Mouse (Mus musculus) frontal cortex, postnatal 14 days (tissue): ENCODE measurements around the gene Rlbp1.

Source experiments
- DNase-seq, 2 experiments: peaks; one replicate each; pipeline ENCODE4 v3.0.0; 2022; ENCODE audit warnings: low spot score in 2 of 2

The Rlbp1 gene

DNA sequence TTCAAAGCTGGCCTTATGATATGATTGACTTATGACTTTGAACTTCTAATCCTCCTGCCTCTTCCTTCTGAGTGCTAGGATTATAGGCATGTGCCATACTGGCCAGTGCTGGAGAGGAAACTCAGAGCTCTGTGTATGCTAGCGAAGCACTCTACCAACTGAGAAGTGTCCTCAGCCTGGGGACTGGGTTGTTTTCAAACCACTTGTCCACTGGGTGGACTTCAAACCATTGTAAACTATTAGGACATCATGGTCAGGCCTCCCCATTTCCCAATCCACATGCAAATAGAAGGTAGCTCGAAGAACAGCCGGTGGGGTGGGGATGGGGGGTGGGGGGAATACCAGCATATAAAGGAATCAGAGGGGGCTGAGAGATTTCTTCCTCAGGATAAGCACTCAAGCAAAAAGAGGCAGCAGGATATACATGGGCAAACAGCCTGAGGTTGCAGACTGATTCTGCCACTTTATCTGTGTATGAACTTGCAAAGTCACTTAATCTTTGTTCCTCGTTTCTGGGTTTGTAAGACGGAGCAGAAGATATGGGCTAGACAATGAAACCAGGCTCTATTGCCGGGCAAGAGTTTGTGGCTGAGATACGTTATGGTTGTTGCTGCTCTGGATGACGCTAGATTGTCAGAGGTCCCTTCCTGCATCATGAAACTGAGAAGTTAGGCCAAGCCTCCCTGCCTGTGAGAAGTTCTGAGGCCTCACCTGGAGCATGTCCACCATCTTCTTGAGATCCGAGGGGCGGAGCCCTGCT, 10.2 kb downstream of the Rlbp1 start:
- no peak for DNase-seq

DNA sequence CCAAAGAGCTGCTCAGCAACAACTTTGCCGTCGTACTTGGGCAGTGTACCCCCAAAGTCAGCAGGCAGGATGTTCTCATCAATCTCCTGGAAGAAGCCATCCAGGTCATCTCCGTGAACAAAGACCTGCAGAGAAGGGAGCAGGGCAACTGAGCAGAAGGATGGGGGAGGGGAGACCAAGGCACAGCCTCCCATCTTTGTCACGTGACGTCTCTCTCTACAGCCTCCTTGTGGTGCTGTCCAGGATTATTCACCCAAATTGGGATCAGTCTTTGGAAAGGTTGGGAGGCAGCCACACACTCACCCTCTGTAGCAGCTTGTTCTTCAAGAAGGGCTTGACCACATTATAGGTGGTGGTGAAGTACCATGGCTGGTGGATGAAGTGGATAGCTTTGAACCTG, 11.3 kb downstream of the Rlbp1 start:
- no peak for DNase-seq

DNA sequence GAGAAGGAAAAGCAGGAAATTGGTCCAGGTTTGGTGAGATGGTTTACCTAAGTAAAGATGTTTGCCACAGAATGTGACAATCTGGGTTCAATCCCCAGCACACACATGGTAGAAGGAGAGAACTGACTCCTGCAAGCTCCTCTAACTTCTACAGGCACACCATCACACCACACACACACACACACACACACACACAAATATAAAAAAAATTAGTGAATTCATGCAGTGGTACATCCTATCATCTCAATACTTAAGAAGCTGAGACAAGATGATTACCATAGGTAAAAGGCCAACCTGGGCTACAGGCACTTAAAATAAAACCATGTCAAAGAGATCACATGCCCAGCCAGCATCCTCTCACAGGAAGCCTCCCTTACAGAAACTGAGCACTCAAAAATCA, 12.8 kb downstream of the Rlbp1 start:
- no peak for DNase-seq

DNA sequence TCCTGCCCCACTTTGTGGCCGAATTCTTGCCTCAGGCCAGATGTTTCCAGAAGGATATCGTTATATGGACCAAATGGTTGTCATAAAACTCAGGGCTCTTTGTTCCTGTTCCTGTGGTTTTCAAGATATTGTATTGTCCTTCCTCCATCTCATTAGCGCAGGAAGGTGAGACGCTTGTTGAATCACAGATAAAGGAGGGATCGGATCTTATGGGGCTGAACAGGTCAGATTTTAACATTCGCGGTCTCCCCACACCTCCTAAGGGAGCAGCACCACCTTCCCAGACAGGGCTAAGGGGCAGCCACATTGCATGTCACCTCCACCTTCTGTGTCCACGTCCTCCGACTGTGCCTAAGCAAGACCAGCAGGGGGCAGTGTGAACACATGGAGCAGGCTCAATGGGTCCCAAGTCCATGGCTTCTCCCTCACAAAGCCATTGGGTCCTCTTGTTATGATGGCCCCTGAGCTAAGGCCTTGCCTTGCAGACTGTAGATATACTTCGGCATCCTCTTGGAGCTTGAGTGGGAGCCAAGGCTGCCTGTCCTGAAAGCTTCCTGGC, 15.4 kb downstream of the Rlbp1 start:
- peak; percentile 63 to 64 for DNase-seq

DNA sequence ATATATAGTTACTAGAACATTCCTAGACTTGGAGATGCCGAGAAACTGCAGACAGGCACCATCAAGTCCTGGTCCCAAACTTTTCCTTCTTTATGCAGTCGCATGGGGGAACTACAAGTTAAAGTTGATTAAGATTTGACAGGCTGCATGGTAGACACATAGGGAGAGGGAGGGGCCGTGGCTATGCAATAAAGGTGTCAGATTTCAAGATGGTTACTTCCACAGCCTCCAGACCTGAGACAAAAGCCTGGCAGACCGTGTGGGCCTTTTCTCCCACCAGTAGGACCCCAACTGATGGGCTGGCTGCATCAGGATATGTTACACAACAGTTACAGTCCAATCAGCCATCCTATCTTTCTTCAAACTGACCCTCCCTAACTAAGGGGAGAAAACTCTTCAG, 17.4 kb downstream of the Rlbp1 start:
- DNase-seq = no peak

DNA sequence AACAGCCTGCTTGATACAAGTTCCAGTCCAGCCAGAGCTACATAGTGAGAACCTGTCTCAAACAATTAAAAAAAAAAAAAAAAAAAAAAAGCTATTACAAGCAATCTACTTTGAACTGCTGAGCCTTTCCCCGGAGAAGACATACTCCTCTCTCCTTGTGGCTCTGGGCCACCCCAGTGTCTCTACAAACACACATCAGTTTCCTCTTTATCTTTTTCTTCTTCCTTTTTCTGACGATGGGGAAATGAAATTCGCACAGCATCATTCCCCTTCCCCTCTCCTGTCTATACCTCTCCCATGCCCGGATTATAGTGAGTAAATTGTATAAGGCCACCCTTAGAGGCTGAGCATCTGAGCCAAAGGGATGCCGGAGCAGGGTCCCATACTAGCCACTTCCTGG, 18.2 kb downstream of the Rlbp1 start:
- no peak for DNase-seq

DNA sequence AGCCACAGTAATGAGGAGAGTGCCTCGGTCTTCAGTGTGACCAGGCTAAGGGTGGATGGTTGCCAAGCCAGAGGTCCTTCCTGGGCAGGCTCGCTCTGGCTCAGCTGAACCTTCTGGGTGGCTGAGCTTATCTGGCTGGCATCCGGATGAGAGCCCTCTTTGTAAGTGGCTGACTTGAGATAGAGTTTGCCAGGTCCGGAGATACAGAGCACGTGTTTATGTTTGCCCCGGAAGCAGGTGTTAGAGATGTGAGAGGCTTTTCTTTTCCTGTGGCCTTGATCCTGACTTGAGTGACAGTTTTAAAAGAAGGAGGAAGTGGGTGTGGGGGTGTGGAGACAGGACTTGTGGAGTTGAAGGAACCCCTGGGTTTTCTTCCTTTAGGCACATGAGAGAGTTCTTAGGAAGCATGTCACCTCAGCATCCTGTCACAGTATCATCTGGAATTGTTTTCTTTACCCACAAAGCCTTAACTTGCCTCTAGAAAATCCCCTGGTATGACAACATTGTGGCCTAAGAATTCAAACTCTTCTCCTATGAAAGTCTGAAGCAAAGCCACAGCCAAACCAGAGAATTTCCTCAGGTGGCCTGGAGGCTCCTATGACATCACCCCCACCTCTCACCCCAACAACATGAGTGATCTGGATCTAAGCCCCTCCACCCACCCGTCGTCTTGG, 23.3 kb downstream of the Rlbp1 start:
- peak in 1 of 2 experiments; percentile 71 for DNase-seq

DNA sequence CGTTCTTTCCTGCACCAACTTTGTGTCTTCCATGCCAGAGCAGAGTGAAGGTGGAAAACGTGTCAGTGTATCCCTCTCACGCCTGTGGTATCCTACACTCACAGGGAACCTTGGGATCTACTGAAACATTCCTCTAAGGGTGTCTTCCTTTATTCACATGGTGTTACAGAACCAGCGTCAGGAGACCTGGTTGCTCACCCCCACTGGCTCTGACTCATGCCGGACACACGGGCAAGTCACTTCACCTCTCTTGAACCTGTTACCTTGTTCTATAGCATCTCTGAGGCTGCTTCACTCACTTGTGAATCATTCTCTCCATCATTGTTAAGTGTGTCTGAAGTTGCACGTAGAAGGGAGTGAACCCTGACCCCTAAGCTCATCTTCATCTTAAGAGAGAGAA, 24.0 kb downstream of the Rlbp1 start:
- DNase-seq = no peak

DNA sequence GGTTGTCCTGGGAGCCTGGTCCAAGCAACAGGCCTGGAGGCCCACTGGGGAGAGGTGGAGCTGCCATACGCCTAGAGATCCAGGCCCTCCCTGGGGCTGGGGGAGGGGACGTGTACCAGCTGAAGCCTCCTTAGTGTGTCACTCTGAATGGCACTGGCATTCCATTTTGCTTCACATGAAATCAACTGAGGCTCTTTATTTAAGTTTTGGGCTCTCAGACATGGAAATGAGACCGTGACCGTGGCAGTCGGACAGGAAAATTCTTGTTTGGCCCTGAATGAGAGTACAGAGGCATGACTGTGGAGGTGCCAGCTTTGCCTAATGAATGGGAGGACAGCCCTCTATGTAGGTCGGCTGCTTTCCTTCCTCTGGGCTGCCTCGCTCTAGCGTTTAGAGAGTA, 24.6 kb downstream of the Rlbp1 start:
- peak; percentile 54 to 65 for DNase-seq

DNA sequence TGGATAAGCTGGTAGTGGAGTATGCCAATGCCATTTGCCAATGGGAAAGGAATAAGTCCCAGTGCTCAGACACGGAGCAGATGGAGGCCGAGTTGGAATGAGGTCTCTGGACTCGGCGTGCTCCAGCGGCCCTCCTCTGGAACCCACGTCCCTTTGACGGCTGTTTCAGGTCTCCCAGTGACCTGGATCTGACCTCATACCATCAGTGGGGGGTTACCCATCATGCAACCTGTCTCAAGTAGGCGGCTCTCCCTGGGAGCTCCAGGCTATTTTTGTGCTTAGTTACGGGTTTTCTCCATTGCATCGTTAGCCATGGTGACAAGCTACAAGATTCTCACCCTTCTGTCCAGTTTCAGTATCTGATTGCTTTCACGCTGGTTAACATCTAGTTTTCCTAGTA, 26.8 kb downstream of the Rlbp1 start:
- DNase-seq = no peak

DNA sequence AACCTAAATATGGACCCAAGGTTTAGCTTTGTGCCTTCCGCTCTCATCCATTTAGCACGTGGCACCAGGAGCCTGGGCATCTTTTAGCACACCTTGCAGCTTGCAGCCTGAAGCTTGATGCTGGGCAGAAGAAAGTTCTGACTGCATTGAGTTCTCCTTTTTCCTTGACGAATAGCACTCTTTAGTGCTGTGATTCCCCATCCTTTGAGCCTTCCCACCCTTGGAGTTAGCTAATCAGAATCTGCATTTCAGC, 27.7 kb downstream of the Rlbp1 start:
- no peak for DNase-seq

DNA sequence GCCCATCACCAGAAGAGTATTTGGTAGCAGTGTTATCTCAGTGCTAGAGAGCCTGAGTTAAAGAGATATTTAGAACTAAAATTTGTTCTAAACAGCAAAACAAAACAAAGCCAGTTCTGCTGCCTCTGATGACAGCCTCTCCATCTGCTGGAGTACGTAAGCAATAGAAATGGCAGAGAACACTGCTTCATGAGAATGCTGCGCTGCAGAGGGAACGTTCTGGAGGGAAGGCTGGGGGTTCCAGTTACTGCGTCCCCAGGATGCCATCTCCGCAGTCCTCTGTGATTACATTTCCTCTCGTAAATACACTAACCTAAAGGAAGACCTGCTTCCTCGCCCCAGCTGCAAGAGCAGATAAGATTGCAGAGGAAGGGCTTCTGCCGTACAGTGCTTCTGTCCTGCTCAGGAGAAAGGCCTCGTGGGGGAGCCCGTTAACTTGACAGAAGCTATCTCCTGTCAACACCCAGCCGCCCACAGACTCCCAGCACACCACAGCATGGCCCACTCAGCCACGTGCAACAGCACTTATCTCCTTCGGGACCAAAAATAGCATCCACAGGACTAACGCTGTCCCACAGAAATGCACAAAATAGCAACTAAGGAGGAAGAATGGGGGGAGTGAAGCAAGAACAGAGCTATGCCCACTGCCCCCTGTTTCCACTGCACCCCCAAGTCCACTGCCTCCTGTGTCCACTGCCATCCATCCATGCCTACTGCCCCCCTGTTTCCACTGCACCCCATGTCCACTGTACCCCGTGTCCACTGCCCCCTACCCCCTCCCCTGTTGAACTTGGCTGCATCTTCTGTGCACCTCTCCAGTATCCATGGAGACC, 28.3 kb downstream of the Rlbp1 start:
- peak; percentile 71 to 82 for DNase-seq

DNA sequence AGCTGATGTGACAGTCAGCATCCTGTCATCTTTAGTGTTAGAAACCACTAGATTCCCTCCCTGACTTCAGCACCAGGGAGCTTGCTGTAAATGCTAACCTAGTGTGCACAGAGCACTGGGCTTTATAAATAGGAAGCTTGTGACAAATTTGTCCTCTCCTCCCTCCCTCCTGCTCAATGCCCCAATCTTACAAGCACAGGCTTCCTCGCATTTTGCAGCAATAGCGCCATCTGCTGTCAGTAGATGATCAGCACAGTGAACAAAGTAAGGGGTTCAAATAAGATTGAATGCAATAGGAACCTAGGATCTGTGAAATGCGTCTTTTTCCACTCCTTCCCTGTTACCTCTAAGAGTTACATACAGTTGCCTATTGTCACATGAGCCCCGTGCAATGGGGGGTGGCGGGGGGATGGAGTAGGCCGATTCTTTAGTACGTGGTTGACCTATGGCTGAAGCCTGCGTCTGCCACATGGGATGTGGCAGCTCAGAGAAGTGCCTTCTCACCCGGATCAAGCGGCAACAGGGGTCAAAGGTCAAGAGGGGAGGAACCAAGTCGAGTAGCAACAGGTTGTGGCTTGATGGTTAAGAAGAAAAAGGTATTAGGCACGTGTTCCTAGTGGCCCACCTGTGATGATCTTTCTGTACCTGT, 37.0 kb downstream of the Rlbp1 start:
- peak; percentile 67 to 79 for DNase-seq

DNA sequence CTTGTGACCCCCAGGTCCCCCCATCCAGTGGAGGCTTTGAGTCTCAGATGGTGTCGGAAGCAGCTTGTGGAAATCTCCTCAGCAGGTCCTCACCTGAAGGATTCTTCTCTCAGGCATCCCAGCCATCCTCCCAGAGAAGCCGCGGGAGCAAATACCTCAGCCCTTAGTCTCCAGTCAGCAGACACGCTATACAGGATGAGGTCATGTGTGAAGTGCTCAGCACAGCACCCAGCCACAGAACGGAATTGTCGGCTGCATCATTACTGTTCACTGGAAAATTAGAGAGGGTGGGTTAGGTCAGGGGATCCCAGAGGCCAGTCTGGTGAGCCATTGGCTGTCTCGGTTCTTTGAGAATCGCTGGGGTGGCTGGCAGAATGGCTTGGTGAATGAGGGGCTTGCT, 38.0 kb downstream of the Rlbp1 start:
- DNase-seq = no peak

DNA sequence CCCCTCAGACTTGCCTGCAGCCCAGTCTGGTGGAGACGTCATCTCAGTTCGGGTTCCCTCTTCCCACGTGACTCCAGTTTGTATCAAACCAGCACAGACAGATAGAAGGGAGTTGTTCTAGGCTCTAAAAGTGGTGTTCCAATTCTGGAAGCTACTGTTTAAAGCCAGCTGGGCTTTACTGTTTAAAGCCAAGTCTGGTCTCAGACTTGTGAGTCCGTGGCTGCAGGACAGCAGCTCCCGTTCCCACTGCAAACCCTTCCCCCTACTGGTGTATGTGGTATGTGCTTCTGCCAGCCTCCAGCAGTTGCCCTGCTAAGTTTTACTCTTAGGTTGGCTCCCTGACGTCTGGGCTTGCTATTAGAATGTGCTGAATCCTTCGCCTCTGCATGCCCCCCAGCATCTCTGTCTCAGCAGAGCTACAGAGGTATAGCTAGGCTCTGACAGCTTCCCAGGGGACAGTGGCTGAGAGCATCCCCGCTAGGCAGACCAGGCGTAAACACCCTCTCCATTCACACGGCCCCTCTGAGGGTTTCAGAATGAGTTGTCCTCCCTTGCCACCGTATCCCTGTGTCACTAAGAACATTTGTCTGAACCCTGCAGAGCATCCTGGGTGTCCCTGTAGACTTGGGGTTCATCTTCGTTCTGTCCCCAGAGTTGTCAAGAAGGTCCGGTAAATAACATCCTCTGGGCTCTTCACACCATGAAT, 39.6 kb downstream of the Rlbp1 start:
- DNase-seq = no peak

DNA sequence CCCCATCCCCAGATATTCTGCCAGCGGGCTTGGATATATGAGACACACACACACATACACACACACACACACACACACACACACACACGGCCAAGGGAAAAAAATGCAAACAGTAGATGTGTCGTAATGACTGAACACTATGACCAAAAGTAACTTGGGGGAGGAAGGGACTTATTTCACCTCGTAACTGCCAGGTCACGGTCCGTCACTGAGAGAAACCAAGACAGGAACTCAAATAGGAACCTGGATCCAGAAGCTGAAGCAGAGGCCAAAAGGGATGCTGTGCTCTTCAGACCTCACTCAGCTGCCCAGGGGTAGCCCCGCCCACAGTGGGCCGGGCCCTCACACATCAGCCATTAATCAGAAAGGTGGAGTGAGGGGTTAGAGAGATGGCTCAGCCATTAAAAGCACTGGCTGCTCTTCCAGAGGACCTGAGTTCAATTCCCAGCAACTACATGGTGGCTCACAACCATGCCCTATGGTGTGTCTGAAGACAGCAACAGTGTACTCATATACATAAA, 40.2 kb downstream of the Rlbp1 start:
- no peak for DNase-seq

DNA sequence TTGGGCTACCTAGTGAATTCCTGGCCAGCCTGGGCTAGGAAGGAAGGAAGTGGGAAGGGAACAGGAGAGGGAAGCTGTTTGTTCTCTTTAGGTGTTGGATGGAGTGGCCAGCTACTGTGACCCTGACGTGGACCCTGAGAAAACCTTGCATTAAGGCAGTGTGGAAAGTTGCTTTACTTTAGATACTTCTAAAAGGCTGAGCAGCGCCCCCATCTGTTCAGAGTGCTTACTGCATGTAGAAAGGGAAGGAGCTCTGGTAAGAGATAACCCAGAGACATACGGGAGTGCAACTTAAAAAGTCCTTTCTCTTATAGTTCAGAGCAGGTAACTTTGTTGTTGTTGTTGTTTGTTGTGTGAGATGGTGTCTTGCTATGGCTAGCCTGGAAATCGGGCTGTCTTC, 40.9 kb downstream of the Rlbp1 start:
- DNase-seq = no peak

DNA sequence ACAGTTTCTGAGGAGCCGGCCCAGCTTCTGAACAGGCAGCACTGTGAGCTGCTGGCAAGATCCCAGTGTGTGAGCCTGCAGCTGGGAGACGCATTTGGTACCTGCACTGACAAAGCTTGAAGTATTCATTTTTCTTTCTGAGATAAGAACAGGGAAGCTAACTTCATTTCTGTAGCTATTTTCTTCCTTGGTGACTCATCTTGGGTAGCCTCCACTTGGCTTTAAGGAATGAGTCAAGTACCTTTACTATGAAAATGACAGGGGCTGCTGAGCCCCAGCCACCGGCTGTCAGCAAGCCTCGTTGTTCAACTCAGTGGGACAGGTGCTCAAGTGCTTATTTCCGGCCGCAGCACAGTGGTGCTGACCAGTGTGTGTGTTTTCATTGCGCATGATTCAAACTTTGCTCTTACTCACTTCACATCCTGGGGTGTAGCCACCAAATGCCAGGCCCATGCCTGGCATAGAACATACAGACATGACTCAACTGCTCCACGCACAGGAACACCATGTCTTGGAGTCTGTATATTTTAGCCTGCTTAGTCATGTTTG, 50.4 kb downstream of the Rlbp1 start:
- no peak for DNase-seq

DNA sequence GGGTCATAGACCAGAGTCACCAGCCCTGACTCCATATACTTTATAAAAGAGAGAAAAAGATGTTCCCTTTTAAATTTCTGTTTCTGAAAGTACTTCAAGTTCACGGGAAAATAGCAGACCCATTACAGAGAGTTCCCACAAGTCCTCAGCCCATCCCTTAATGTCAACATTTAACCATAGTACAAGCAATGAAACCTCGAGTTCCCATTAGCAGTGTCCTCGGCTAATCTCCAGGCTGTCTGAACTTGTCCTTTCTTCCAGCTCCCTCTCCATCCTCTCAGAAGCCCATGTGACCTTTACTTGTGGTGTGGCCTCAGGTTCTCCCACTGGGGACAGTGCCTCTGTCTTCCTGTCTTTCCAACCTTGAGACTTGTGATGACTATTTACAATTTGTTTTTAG, 53.4 kb downstream of the Rlbp1 start:
- no peak for DNase-seq

DNA sequence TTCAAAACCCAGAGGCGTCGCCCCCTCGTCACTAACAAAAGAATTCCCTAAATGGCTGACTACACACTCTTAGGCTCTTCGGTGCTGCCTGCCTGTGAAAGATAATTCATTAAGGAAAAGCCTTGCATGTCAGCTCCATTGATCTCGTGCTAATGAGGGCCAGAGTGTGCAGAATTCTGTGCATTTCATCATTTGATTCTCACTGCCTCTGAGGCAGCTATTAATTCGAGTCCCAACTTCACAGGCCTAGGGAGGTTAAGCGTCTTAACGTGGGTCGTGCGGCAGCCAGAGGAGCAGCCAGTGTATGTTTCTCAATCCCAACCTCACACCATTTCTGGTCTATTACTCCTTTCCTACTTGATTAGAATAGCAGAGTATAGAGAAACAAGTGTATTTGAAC, 55.7 kb downstream of the Rlbp1 start:
- no peak for DNase-seq

DNA sequence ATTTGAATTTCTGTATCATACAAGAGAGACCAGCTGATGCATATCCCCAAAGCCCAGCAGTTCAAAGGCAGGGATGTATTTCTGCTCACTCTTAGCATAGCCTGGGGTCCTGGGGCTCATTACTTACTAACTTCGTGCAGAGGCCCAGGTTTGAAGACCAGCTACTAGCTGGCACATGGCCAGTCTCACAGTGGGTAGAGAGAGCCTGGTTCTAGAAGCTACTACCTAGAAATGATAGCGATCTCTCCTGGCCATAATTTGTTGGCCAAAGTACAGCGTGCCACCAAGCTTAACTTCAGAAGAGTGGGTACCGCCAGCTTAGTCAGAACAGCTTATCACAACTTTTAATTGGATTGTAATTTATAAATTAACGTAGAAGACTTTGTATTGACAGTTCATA, 58.1 kb downstream of the Rlbp1 start:
- no peak for DNase-seq
